8 mouse cellular contexts compared by ENCODE assay signal in the genomic region with DNA sequence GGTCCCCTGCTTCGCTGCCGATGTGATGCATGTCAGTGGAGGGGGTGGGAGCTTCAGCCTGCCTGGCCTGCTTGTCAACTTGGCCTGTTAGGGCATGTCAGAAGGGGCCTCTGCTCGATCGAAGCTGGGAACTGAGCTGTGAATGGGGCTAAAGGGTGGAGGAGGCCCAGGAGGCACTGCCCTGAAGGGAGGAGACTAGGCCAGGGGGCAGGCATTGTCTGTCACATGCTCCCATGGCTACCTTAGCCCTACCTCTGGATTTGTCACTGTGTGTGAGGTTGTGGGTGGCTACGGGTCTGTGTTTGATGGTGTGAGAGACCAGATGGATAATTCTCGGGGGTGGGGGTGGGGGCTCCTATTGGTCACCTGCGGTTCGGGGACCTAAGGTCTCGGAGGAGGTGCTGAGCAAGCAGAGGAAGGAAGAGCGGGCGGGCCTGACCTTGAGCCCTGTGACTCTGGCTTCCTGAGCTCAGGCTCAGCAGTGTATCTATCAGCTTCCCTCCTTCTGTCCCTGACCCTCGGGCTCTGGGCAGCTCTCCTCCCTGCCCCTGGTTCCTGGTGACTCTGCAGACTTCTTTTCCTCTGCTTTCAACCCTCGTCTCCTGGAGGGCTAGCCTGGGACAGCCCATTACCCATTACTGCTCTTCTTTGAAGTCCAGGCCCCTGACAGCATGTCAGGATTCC. TPM values are rescaled to one million over a fixed set of nuclear protein-coding genes. Genes with fewer than 3 reads are reported as not detected.
DNase-seq lines count a peak whose midpoint lies in the region; ATAC-seq and TF ChIP-seq lines count a peak whose summit lies in the region.

No protein-coding gene starts in this region.

- H3K36me3 ChIP-seq in midbrain, embryonic 12.5 days, result no peaks in the 10 kb centered on the region
- no peaks in the 10 kb centered on the region for H3K36me3 ChIP-seq in midbrain, embryonic 11.5 days (ENCODE audit: control insufficient read depth, insufficient read depth, low read length)
- H3K36me3 ChIP-seq in intestine, postnatal 0 days (ENCODE audit: control insufficient read depth, insufficient read depth), result no peaks in the 10 kb centered on the region; the same call in 1 of the 2 replicates

- no peak for ATAC-seq in midbrain, embryonic 12.5 days (ENCODE audit: low FRiP score, low read depth)
- ATAC-seq in midbrain, embryonic 11.5 days (ENCODE audit: low FRiP score), result no peak
- peak; percentile 71 for ATAC-seq in intestine, postnatal 0 days

- WGBS in midbrain, embryonic 12.5 days, result 68% methylated on average over 13 of the region's 13 CpGs
- WGBS in midbrain, embryonic 11.5 days, result 61% methylated on average over 13 of the region's 13 CpGs
- WGBS in intestine, postnatal 0 days, result 28% methylated on average over 13 of the region's 13 CpGs
- 24% methylated on average over 13 of the region's 13 CpGs for WGBS in lung, adult 2 months

- H3K27me3 ChIP-seq in midbrain, embryonic 12.5 days, result peaks cover 46% of the 10 kb centered on the region
- peaks cover 25% of the 10 kb centered on the region for H3K27me3 ChIP-seq in midbrain, embryonic 11.5 days (ENCODE audit: control insufficient read depth, insufficient read depth, low read length)
- H3K27me3 ChIP-seq in intestine, postnatal 0 days (replicated peaks; ENCODE audit: control insufficient read depth, insufficient read depth, low read length), result no peaks in the 10 kb centered on the region

- peaks cover 31% of the 10 kb centered on the region for H3K4me1 ChIP-seq in midbrain, embryonic 12.5 days
- peaks cover 28% of the 10 kb centered on the region for H3K4me1 ChIP-seq in midbrain, embryonic 11.5 days (ENCODE audit: control insufficient read depth, insufficient read depth, low read length)
- peaks cover 27% of the 10 kb centered on the region for H3K4me1 ChIP-seq in embryonic fibroblast, embryonic 13.5 days (ENCODE audit: control insufficient read depth, insufficient read depth, low read length)
- peaks cover 4% of the 10 kb centered on the region for H3K4me1 ChIP-seq in intestine, postnatal 0 days (replicated peaks; ENCODE audit: control insufficient read depth, insufficient read depth, low read length)
- H3K4me1 ChIP-seq in lung, adult 2 months (ENCODE audit: control insufficient read depth, insufficient read depth, low read length), result peaks cover 34% of the 10 kb centered on the region

- TF ChIP-seq POLR2A in embryonic fibroblast, embryonic 13.5 days (IDR thresholded peaks at IDR 0.05; ENCODE audit: low read depth, low read length), result peak; percentile 60
- TF ChIP-seq POLR2A in lung, adult 2 months (IDR thresholded peaks at IDR 0.05; ENCODE audit: borderline replicate concordance, extremely low read depth, low read depth, low read length), result peak; percentile 35; the same call in 1 of the 2 replicates

- H3K4me3 ChIP-seq in midbrain, embryonic 12.5 days, result no peak overlapping the region
- H3K4me3 ChIP-seq in midbrain, embryonic 11.5 days (ENCODE audit: low read depth, low read length), result no peak overlapping the region
- H3K4me3 ChIP-seq in embryonic fibroblast, embryonic 13.5 days (ENCODE audit: insufficient read depth, low read length), result no peak overlapping the region
- H3K4me3 ChIP-seq in intestine, postnatal 0 days (ENCODE audit: low read depth, low read length), result no peak overlapping the region
- H3K4me3 ChIP-seq in lung, adult 2 months (replicated peaks; ENCODE audit: extremely low read depth, low read depth, low read length), result no peak overlapping the region

- no peak overlapping the region for H3K9ac ChIP-seq in midbrain, embryonic 12.5 days (replicated peaks)
- no peak overlapping the region for H3K9ac ChIP-seq in midbrain, embryonic 11.5 days (ENCODE audit: low read length)
- peak overlapping the region; percentile 47 for H3K9ac ChIP-seq in intestine, postnatal 0 days (ENCODE audit: low read depth, low read length)

- H3K9me3 ChIP-seq in midbrain, embryonic 12.5 days, result no peaks in the 10 kb centered on the region
- no peaks in the 10 kb centered on the region for H3K9me3 ChIP-seq in midbrain, embryonic 11.5 days (ENCODE audit: control insufficient read depth, low read length)
- no peaks in the 10 kb centered on the region for H3K9me3 ChIP-seq in intestine, postnatal 0 days (ENCODE audit: control insufficient read depth)

- no peak for DNase-seq in midbrain, embryonic 11.5 days (ENCODE audit: low spot score, missing footprints)
- peak; percentile 58 for DNase-seq in lung, adult 2 months
- peak; percentile 54 for DNase-seq in testis, postnatal 10 days (ENCODE audit: low spot score)
- DNase-seq in left cerebral cortex, adult 9 months (ENCODE audit: low spot score in 2 of 2), result no peak
- DNase-seq in layer of hippocampus, adult 11-12 months (ENCODE audit: low spot score), result no peak

- H3K4me2 ChIP-seq in midbrain, embryonic 12.5 days (replicated peaks), result no peak overlapping the region
- H3K4me2 ChIP-seq in midbrain, embryonic 11.5 days, result no peak overlapping the region
- peak overlapping the region; percentile 63 for H3K4me2 ChIP-seq in intestine, postnatal 0 days (replicated peaks; ENCODE audit: low read depth)

- TF ChIP-seq CTCF in embryonic fibroblast, embryonic 13.5 days (IDR thresholded peaks at IDR 0.05; ENCODE audit: borderline replicate concordance, insufficient read depth, low read length), result no peak
- TF ChIP-seq CTCF in intestine, postnatal 0 days (IDR thresholded peaks at IDR 0.05; ENCODE audit: low read depth), result no peak
- no peak for TF ChIP-seq CTCF in lung, adult 2 months (IDR thresholded peaks at IDR 0.05; ENCODE audit: insufficient read depth, low read length)

- 0 out of 2 replicates have a peak overlapping the region, but pooled peaks have one; percentile 7 for H3K27ac ChIP-seq in midbrain, embryonic 12.5 days (replicated peaks)
- no peak overlapping the region for H3K27ac ChIP-seq in midbrain, embryonic 11.5 days (ENCODE audit: low read depth, low read length)
- H3K27ac ChIP-seq in embryonic fibroblast, embryonic 13.5 days (ENCODE audit: insufficient read depth, low read length), result peak overlapping the region; percentile 88
- H3K27ac ChIP-seq in intestine, postnatal 0 days (ENCODE audit: low read depth, low read length), result peak overlapping the region; percentile 95

RNA-seq across cellular contexts. Expression of a gene that starts 20.6 kb away (rescaled TPM):
- polyA plus RNA-seq in midbrain, embryonic 12.5 days (2016; fragmentation: Nextera tagmentation; extraction: Ambion mirVana), result 6.3 and 7.9 TPM in 2 replicates
- polyA plus RNA-seq in midbrain, embryonic 11.5 days (2014; fragmentation: Nextera tagmentation; extraction: Ambion mirVana), result 2.5 and 2.8 TPM in 2 replicates
- 49.2 and 55.7 TPM in 2 replicates for polyA plus RNA-seq in embryonic fibroblast, embryonic 13.5 days (2011; ENCODE audit: insufficient read length, low read depth, missing spikeins)
- polyA plus RNA-seq in intestine, postnatal 0 days (2015; fragmentation: Nextera tagmentation; extraction: Ambion mirVana), result 3.5 and 4.6 TPM in 2 replicates
- polyA plus RNA-seq in lung, adult 2 months (2012; rRNA removed), result 74.3 and 90.6 TPM in 2 replicates

Comparison
In these comparisons a context has a peak if more than half of its experiments do, and no peak if none do; other contexts are left out.
1. DNase-seq: peak in lung, adult 2 months (single experiment) and testis, postnatal 10 days (single experiment); none in midbrain, embryonic 11.5 days (single experiment), left cerebral cortex, adult 9 months (0 of 2) and layer of hippocampus, adult 11-12 months (single experiment).